Mouse (Mus musculus): Measurements from ENCODE around the gene Shc4. TPM values are rescaled to one million over a fixed set of nuclear protein-coding genes. Genes with fewer than 3 reads are reported as not detected.

Shc4 gene
- polyA plus RNA-seq, 1 experiment from 2014 or later, result 0.64 TPM

DNA sequence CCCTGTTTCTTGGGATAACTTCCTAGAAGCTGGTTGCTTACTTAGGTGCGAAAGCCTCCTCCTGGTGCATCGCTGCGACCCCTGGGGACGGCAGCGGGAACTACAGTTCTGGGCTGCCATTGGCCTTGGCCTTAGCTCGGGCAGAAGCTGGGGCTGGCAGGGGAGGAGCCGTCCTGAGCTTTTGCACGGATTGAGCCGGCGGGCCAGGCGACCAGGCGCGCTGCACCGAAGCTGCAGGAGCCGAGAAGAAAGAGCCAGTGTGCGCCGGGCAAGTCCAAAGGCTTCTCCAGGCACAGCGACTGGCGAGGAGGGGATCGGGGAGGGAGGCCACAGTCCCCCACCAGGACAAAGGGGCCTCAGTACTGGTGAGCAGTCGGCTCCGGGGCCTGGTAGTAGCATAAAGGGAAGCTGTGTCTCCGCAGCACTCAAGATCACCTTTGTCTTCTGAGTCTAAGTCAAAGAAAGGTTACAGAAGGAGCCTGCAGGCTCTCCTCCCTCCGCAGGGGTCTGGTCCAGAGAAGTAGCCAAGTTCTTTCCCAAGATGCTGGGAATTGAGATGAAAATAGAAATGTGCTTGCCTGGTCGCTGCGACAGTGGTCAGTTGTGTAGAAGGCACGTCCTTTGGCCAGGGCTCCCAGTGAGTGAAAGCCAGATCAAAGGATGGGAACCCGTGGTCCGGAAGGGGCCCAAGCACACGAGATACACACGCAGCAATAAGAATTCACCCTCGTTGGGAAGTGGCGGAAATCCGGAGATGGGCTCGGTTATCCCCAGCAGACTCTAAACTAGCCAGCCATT, 8.0 kb upstream of the Shc4 start:
- Histone ChIP-seq H3K27me3 (ENCODE audit: control insufficient read depth, insufficient read depth, low read depth, low read length) (no peaks in the 10 kb centered on the region), H3K27ac (ENCODE audit: low read length) (no peak overlapping the region), H3K9ac (ENCODE audit: low read depth, low read length) (peak overlapping the region; percentile 6; the same call in 1 of the 2 replicates), H3K4me2 (ENCODE audit: low read depth, low read length) (peak overlapping the region; percentile 60), H3K4me1 (ENCODE audit: control insufficient read depth, low read depth, low read length) (no peaks in the 10 kb centered on the region), H3K36me3 (ENCODE audit: control insufficient read depth, insufficient read depth) (no peaks in the 10 kb centered on the region), H3K4me3 (ENCODE audit: low read depth, low read length) (peak overlapping the region; percentile 43), H3K9me3 (replicated peaks; ENCODE audit: control insufficient read depth, low read length) (no peaks in the 10 kb centered on the region)
- peak; percentile 79 for ATAC-seq (ENCODE audit: low read depth)
- 9% methylated on average over 35 of the region's 35 CpGs for WGBS (ENCODE audit: insufficient replicate concordance)

GRCm38 (mm10) chr2:125724546-125725114, 682 bp upstream of the Shc4 start:
- Histone ChIP-seq H3K9ac (ENCODE audit: low read depth, low read length) (no peak overlapping the region), H3K9me3 (replicated peaks; ENCODE audit: control insufficient read depth, low read length) (no peaks in the 10 kb centered on the region), H3K4me3 (ENCODE audit: low read depth, low read length) (no peak overlapping the region), H3K4me1 (ENCODE audit: control insufficient read depth, low read depth, low read length) (peaks cover 2% of the 10 kb centered on the region; the same call in 1 of the 2 replicates), H3K27ac (ENCODE audit: low read length) (no peak overlapping the region), H3K36me3 (ENCODE audit: control insufficient read depth, insufficient read depth) (no peaks in the 10 kb centered on the region), H3K27me3 (ENCODE audit: control insufficient read depth, insufficient read depth, low read depth, low read length) (peaks cover 43% of the 10 kb centered on the region), H3K4me2 (ENCODE audit: low read depth, low read length) (peak overlapping the region; percentile 63; the same call in 1 of the 2 replicates)
- WGBS (ENCODE audit: insufficient replicate concordance), result 4% methylated on average over 16 of the region's 16 CpGs
- ATAC-seq (ENCODE audit: low read depth), result no peak

DNA sequence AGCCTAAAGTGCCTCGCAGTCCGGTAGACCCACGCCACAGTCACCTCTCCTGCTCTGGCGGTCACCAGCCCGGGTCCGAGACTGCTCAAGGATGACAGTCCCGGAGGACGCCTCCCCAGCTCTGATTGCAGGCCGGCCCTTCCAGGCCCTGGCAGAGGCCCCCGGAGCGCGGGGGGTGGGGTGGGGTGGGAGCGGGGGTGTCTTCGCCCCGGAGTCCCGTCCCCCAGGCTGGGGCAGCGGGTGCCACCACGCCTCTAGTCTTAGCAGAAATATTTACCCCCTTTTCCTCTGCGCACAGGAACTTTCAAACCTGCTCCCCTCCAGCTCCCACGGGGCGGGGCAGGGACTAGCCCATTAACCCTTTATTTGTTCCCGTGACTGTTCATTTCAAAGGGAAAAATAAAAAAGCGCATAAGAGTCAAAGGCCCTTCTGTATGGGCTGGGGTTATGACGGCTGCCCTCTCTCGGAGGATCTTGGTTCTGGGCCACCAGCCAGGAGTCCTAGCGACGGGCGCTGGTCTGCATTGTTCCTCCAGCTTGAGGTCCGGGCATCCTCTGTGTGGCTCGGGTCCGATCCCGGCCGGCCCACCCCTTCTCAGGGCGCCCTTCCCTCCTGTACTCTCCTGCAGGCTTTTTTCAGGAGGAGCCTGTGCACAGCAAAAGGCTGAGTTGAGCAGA, 401 bp downstream of the Shc4 start:
- Histone ChIP-seq H3K9ac (ENCODE audit: low read depth, low read length) (no peak overlapping the region), H3K4me3 (ENCODE audit: low read depth, low read length) (peak overlapping the region; percentile 43), H3K36me3 (ENCODE audit: control insufficient read depth, insufficient read depth) (no peaks in the 10 kb centered on the region), H3K27ac (ENCODE audit: low read length) (no peak overlapping the region), H3K4me2 (ENCODE audit: low read depth, low read length) (peak overlapping the region; percentile 63), H3K4me1 (ENCODE audit: control insufficient read depth, low read depth, low read length) (peaks cover 2% of the 10 kb centered on the region; the same call in 1 of the 2 replicates), H3K9me3 (replicated peaks; ENCODE audit: control insufficient read depth, low read length) (no peaks in the 10 kb centered on the region), H3K27me3 (ENCODE audit: control insufficient read depth, insufficient read depth, low read depth, low read length) (peaks cover 43% of the 10 kb centered on the region)
- under 1% methylated on average over 34 of the region's 34 CpGs for WGBS (ENCODE audit: insufficient replicate concordance)
- peak; percentile 21; the same call in 1 of the 2 replicates for ATAC-seq (ENCODE audit: low read depth)

DNA sequence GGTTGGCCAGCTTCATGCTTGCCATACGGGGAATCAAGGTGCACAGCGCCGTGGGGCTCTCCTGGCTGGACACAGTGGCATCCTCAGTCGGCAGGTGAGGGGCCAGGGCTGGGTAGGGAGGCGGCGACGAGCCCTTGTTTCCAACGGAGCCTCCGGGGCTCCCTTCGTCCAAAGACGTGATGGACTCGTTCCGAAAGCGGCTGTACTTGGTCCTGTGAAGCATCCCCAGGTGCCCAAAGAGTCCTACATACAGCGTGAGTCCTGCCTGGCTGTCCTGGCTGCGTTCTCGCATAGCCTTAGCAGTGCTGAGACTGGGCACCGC, 901 bp downstream of the Shc4 start:
- whole genome bisulfite sequencing (ENCODE audit: insufficient replicate concordance), result 4% methylated on average over 18 of the region's 18 CpGs
- H3K4me3 ChIP-seq (ENCODE audit: low read depth, low read length), result peak overlapping the region; percentile 43
- peak overlapping the region; percentile 63 for H3K4me2 ChIP-seq (ENCODE audit: low read depth, low read length)
- H3K9me3 ChIP-seq (replicated peaks; ENCODE audit: control insufficient read depth, low read length), result no peaks in the 10 kb centered on the region
- H3K27ac ChIP-seq (ENCODE audit: low read length), result no peak overlapping the region
- H3K9ac ChIP-seq (ENCODE audit: low read depth, low read length), result no peak overlapping the region
- H3K27me3 ChIP-seq (ENCODE audit: control insufficient read depth, insufficient read depth, low read depth, low read length), result peaks cover 43% of the 10 kb centered on the region
- no peaks in the 10 kb centered on the region for H3K36me3 ChIP-seq (ENCODE audit: control insufficient read depth, insufficient read depth)
- ATAC-seq (ENCODE audit: low read depth), result no peak
- H3K4me1 ChIP-seq (ENCODE audit: control insufficient read depth, low read depth, low read length), result peaks cover 2% of the 10 kb centered on the region; the same call in 1 of the 2 replicates

GRCm38 (mm10) chr2:125716599-125716998, 7.3 kb downstream of the Shc4 start:
- Histone ChIP-seq H3K36me3 (ENCODE audit: control insufficient read depth, insufficient read depth) (no peaks in the 10 kb centered on the region), H3K9ac (ENCODE audit: low read depth, low read length) (no peak overlapping the region), H3K4me2 (ENCODE audit: low read depth, low read length) (no peak overlapping the region), H3K27me3 (ENCODE audit: control insufficient read depth, insufficient read depth, low read depth, low read length) (peaks cover 5% of the 10 kb centered on the region), H3K4me1 (ENCODE audit: control insufficient read depth, low read depth, low read length) (no peaks in the 10 kb centered on the region), H3K27ac (ENCODE audit: low read length) (no peak overlapping the region), H3K4me3 (ENCODE audit: low read depth, low read length) (no peak overlapping the region), H3K9me3 (replicated peaks; ENCODE audit: control insufficient read depth, low read length) (no peaks in the 10 kb centered on the region)
- no peak for ATAC-seq (ENCODE audit: low read depth)
- 61% methylated on average over 8 of the region's 8 CpGs for WGBS (ENCODE audit: insufficient replicate concordance)

GRCm38 (mm10) chr2:125706510-125706921, 17.4 kb downstream of the Shc4 start:
- no peak overlapping the region for H3K27ac ChIP-seq (ENCODE audit: low read length)
- 58% methylated on average over 5 of the region's 5 CpGs for WGBS (ENCODE audit: insufficient replicate concordance)
- H3K27me3 ChIP-seq (ENCODE audit: control insufficient read depth, insufficient read depth, low read depth, low read length), result no peaks in the 10 kb centered on the region
- no peaks in the 10 kb centered on the region for H3K4me1 ChIP-seq (ENCODE audit: control insufficient read depth, low read depth, low read length)
- no peak overlapping the region for H3K4me2 ChIP-seq (ENCODE audit: low read depth, low read length)
- no peak overlapping the region for H3K4me3 ChIP-seq (ENCODE audit: low read depth, low read length)
- no peaks in the 10 kb centered on the region for H3K9me3 ChIP-seq (replicated peaks; ENCODE audit: control insufficient read depth, low read length)
- no peak overlapping the region for H3K9ac ChIP-seq (ENCODE audit: low read depth, low read length)
- no peaks in the 10 kb centered on the region for H3K36me3 ChIP-seq (ENCODE audit: control insufficient read depth, insufficient read depth)
- no peak for ATAC-seq (ENCODE audit: low read depth)

DNA sequence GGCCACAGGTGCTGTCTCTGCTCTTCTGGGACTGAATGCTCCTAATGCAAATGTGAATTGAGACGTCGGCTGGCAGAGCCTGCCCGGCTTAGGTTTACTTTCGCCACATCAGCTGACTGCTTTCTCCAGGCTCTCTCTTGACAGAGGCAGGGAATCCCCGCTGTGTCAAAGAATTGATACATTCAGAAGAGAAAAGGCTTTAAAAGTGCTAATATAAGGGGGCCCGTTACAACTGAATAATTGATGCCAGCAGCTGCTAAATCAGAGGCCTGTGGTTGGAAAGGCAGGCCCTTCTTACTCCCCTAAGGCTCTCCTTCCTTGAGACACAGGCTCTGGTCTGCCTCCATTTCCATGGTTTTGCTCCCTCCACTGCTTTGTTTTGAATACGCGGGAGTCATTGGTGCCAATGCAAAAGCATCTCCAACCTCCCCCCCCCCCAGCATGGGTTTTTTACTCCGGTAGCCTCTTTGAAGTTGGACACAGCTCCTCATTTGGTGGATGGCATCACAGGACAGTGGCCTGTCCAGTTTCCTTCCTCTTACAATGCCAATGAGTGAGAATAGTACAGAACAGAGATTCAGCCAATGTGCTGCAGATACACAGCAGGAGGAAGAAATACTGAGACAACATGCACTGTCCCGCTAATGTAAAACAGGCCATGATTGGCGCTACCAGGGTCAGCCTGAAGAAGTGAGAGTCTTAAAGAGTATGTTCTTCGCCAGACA, 18.9 kb downstream of the Shc4 start:
- no peak overlapping the region for H3K9ac ChIP-seq (ENCODE audit: low read depth, low read length)
- H3K4me1 ChIP-seq (ENCODE audit: control insufficient read depth, low read depth, low read length), result no peaks in the 10 kb centered on the region
- no peak overlapping the region for H3K27ac ChIP-seq (ENCODE audit: low read length)
- no peak overlapping the region for H3K4me3 ChIP-seq (ENCODE audit: low read depth, low read length)
- H3K9me3 ChIP-seq (replicated peaks; ENCODE audit: control insufficient read depth, low read length), result no peaks in the 10 kb centered on the region
- H3K4me2 ChIP-seq (ENCODE audit: low read depth, low read length), result no peak overlapping the region
- no peaks in the 10 kb centered on the region for H3K36me3 ChIP-seq (ENCODE audit: control insufficient read depth, insufficient read depth)
- H3K27me3 ChIP-seq (ENCODE audit: control insufficient read depth, insufficient read depth, low read depth, low read length), result no peaks in the 10 kb centered on the region
- ATAC-seq (ENCODE audit: low read depth), result no peak
- WGBS (ENCODE audit: insufficient replicate concordance), result 62% methylated on average over 12 of the region's 12 CpGs

DNA sequence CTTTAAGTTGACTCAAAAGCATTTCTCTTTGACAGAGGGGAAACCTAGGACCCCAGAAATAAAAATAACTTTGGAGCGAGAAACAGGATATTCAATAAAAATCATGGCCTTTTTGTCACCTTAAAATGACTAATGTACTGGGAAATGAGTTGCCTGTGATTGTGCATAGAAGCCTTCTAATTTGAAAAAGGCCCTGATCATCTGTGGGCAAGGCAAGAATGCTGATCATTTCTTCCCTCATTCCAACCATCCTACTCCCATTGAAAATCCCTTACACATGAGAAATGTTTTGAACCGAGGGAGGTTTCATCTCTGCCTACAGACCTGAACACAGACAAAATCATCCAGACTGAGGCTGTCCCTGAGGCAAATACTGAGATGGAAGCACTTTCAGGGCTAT, 21.1 kb downstream of the Shc4 start:
- ATAC-seq (ENCODE audit: low read depth), result no peak
- Histone ChIP-seq H3K4me2 (ENCODE audit: low read depth, low read length) (no peak overlapping the region), H3K9me3 (replicated peaks; ENCODE audit: control insufficient read depth, low read length) (no peaks in the 10 kb centered on the region), H3K36me3 (ENCODE audit: control insufficient read depth, insufficient read depth) (no peaks in the 10 kb centered on the region), H3K27ac (ENCODE audit: low read length) (no peak overlapping the region), H3K9ac (ENCODE audit: low read depth, low read length) (no peak overlapping the region), H3K4me3 (ENCODE audit: low read depth, low read length) (no peak overlapping the region), H3K27me3 (ENCODE audit: control insufficient read depth, insufficient read depth, low read depth, low read length) (no peaks in the 10 kb centered on the region), H3K4me1 (ENCODE audit: control insufficient read depth, low read depth, low read length) (no peaks in the 10 kb centered on the region)
- WGBS (ENCODE audit: insufficient replicate concordance), result 67% methylated on average over 2 of the region's 2 CpGs
